Mouse (Mus musculus) olfactory bulb, adult 2 months (tissue): ENCODE data around the gene Cap1.

Experiments used
- CTCF ChIP-seq: fragments of 200-500 bp; IDR thresholded peaks from 2 replicates; pipeline ENCODE4 v1.5.1; 2012; ENCODE audit warnings: low read depth, mild to moderate bottlenecking, low read length, moderate library complexity; ENCODE audit not compliant: insufficient read depth
- POLR2A ChIP-seq: fragments of 200-500 bp; IDR thresholded peaks from 2 replicates; pipeline ENCODE4 v1.6.1; 2012; ENCODE audit warnings: mild to moderate bottlenecking, low read depth, low read length, moderate library complexity; ENCODE audit not compliant: insufficient read depth

GRCm38 (mm10) chr4:122868041-122868440, 17.8 kb downstream of the Cap1 start:
- TF ChIP-seq POLR2A (no peak), CTCF (no peak)
